Mouse (Mus musculus) heart, embryonic 11.5 days (tissue): ENCODE results near the gene Trim43a. TPM values are rescaled to one million over a fixed set of nuclear protein-coding genes. Genes with fewer than 3 reads are reported as not detected.
A peak's percentile ranks its signal among the peaks of the same experiment; 100 is the strongest.
"Not testable (repeated sequence)": the region's sequence is repeated elsewhere in the genome, so short reads cannot be mapped to it uniquely, and the experiment has no call there.

ENCODE experiments used
- ATAC-seq: fragments of 200-750 bp; cut with Nextera tagmentation; replicated peaks from 2 replicates; pipeline ENCODE4 v1.8.0; 2017; ENCODE audit warnings: moderate library complexity; ENCODE audit not compliant: insufficient number of reproducible peaks, low FRiP score, low TSS enrichment
- H3K27ac ChIP-seq: fragments of 300-500 bp; sonication (generic); 2 replicates; pipeline ENCODE4 v1.5.1; 2014; ENCODE audit warnings: mild to moderate bottlenecking, low read depth, low read length
- H3K27me3 ChIP-seq: fragments of 300-500 bp; sonication (generic); 2 replicates; pipeline ENCODE4 v1.6.1; 2014; ENCODE audit warnings: mild to moderate bottlenecking, low read length, mixed read lengths; ENCODE audit not compliant: control insufficient read depth, insufficient read depth
- H3K36me3 ChIP-seq: fragments of 300-500 bp; sonication (generic); 2 replicates; pipeline ENCODE4 v1.6.1; 2014; ENCODE audit warnings: mild to moderate bottlenecking, low read length, moderate library complexity, mixed read lengths; ENCODE audit not compliant: control insufficient read depth, insufficient read depth
- H3K4me1 ChIP-seq: fragments of 300-500 bp; sonication (generic); 2 replicates; pipeline ENCODE4 v1.6.1; 2014; ENCODE audit warnings: low read length; ENCODE audit not compliant: control insufficient read depth, insufficient read depth
- H3K4me2 ChIP-seq: fragments of 300-500 bp; sonication (generic); 2 replicates; pipeline ENCODE4 v1.6.1; 2014; ENCODE audit warnings: mild to moderate bottlenecking, moderate library complexity
- H3K4me3 ChIP-seq: fragments of 300-500 bp; sonication (generic); 2 replicates; pipeline ENCODE4 v1.5.1; 2014; ENCODE audit warnings: low read depth, low read length
- H3K9ac ChIP-seq: fragments of 300-500 bp; sonication (generic); 2 replicates; pipeline ENCODE4 v1.6.1; 2014; ENCODE audit warnings: mild to moderate bottlenecking, low read depth, low read length, moderate library complexity
- H3K9me3 ChIP-seq: fragments of 300-500 bp; sonication (generic); replicated peaks from 2 replicates; pipeline ENCODE4 v1.6.1; 2016; ENCODE audit warnings: low read length; ENCODE audit not compliant: control insufficient read depth
- WGBS: fragments of 180-500 bp; shearing (Covaris S2); extraction: QIAGEN DNeasy Blood & Tissue Kit; methylation state at CpG from one replicate; pipeline ENCODE4 v1.1.7; 2014; ENCODE audit not compliant: insufficient replicate concordance; 5-methylcytosine and 5-hydroxymethylcytosine counted together
- polyA plus RNA-seq: library from polyadenylated mRNA; unstranded; fragments of >200 nt; fragmentation: Nextera tagmentation; extraction: Ambion mirVana; gene quantifications from 2 replicates; pipeline ENCODE4 v1.2.1, GENCODE M21; 2014

Gene Trim43a
- polyA plus RNA-seq, 1 experiment from 2014 or later: 0.26 TPM

DNA sequence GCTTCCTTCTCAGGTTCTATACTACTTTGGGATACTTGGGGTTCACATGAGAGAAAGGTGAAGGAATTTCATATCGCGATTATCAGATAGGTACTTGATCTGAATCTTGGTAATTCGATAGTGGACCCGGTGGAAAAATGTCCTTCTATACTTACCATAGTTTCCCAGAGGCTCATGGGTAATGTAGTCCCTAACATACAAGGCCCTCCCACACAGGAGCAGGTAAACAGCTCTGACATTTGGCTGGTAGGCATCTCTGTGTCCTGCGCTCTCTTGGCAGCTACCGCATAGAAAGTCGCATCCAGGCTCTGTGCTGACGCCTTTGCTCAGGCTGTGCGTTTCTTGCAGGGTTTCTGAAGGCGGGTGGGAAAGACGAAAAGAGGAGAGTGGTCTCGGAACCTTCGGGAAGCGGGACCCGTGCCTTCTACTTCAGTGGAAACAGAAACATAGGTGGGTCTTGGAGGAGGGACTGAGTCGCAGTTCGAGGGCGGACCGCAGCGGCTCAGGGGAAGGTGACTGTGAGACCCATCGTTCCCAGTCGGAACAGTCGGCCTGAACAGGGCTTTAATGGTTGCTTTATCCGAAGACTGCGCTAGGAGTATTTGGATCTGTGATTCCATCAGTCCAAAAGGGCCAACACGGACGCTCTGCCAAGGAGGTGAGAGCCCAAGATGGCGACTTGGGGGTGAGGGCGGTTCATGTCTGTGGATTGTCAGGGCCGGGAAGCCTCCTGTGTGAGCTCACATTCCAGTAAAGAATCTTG, 32.7 kb upstream of the Trim43a start, which contains the start of gene Zfp949:
Gene Zfp949 (plus strand): TSS at position 170 of the 763 bp plus-strand sequence.
- H3K9me3 ChIP-seq: no peaks in the 10 kb centered on the region
- H3K4me1 ChIP-seq: no peaks in the 10 kb centered on the region
- H3K4me2 ChIP-seq: peak within 1 kb of the TSS; percentile 61
- under 1% methylated on average over 30 of the region's 30 CpGs for WGBS
- no peaks in the 10 kb centered on the region for H3K27me3 ChIP-seq
- peak within 1 kb of the TSS; percentile 75 for H3K9ac ChIP-seq
- ATAC-seq: peak; percentile 90
- H3K4me3 ChIP-seq: peak within 1 kb of the TSS; percentile 64
- H3K36me3 ChIP-seq: no peaks in the 10 kb centered on the region
- peak within 1 kb of the TSS; percentile 47 for H3K27ac ChIP-seq

DNA sequence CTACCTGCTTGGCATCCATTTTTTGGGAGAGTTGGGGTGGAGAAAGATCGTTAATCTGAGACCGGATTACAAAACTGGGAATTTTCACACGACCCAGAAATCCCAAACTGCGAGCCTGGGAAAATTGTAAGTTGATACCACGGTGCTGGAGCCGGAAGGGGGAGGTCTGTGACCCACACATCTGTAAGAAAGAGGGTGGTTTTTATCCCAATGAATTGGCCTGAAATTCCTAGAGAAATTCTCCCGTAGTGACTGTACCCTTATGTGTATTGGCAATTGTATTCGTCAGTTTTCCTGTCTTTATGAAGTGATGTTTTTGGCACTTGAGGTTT, 32.1 kb upstream of the Trim43a start:
- Histone ChIP-seq H3K27me3 (no peaks in the 10 kb centered on the region), H3K4me3 (peak overlapping the region; percentile 64), H3K9ac (peak overlapping the region; percentile 75), H3K36me3 (no peaks in the 10 kb centered on the region), H3K27ac (no peak overlapping the region), H3K9me3 (no peaks in the 10 kb centered on the region), H3K4me2 (peak overlapping the region; percentile 61), H3K4me1 (no peaks in the 10 kb centered on the region)
- ATAC-seq: 0 out of 2 replicates have a peak, but pooled peaks have one; percentile 5
- WGBS: 4% methylated on average over 8 of the region's 8 CpGs

DNA sequence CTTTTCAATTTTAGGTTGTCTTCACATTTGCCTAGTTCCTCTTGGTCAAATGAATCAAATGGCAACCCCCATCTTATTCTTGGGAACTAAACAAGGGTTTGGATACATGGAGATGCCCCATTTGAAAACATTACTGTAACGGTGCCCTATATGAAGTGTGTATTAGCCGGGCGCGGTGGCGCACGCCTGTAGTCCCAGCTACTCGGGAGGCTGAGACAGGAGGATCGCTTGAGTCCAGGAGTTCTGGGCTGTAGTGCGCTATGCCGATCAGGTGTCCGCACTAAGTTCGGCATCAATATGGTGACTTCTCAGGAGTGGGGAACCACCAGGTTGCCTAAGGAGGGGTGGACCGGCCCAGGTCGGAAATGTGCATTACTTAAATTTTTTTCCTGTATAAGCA, 27.6 kb upstream of the Trim43a start:
- Histone ChIP-seq H3K9me3 (no peaks in the 10 kb centered on the region), H3K27me3 (no peaks in the 10 kb centered on the region), H3K9ac (no peak overlapping the region), H3K4me3 (no peak overlapping the region), H3K4me2 (no peak overlapping the region), H3K36me3 (0 out of 2 replicates have a peak, but pooled peaks cover 2% of the 10 kb centered on the region), H3K27ac (no peak overlapping the region), H3K4me1 (no peaks in the 10 kb centered on the region)
- no peak for ATAC-seq
- WGBS: 95% methylated on average over 14 of the region's 14 CpGs

DNA sequence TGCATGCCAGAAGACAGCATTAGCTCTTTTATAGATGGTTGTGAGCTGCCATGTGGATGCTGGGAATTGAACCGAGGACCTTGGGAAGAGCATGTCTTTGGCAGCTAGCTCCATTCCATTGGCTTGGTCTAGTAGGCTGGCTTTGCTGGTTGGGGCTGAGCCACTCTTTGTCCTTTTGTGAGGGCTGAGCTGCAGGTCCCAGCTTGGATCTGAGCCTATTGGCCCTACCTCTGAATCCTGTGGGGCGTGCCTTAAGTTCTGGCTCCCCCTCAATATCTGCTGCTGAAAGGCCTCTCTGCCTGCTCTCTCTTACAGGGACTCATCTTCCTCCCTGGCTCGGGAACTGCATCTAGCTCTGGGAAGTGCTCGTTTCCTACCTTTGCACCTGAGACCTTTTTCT, 22.5 kb upstream of the Trim43a start:
- no peak for ATAC-seq
- WGBS: 78% methylated on average over 4 of the region's 4 CpGs
- Histone ChIP-seq H3K4me1 (no peaks in the 10 kb centered on the region), H3K36me3 (peaks cover 6% of the 10 kb centered on the region), H3K27ac (no peak overlapping the region), H3K27me3 (no peaks in the 10 kb centered on the region), H3K9me3 (no peaks in the 10 kb centered on the region), H3K9ac (no peak overlapping the region), H3K4me2 (no peak overlapping the region), H3K4me3 (no peak overlapping the region)

DNA sequence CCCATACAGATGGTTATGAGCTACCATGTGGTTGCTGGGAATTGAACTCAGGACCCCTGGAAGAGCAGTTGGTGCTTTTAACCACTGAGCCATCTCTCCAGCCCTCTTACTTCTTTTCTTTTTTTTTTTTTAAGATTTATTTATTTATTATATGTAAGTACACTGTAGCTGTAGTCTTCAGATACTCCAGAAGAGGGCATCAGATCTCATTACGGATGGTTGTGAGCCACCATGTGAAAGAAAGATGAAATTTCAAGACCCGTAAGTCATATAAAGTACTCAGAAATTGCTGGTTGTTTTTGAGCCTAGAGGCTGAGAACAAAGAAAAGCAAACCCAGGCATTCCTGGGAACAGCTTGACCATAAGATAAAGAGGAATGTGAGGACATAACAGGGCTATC, 19.2 kb upstream of the Trim43a start:
- not testable (repeated sequence) for H3K9ac ChIP-seq, H3K9me3 ChIP-seq, H3K27me3 ChIP-seq, H3K4me2 ChIP-seq, ATAC-seq, H3K36me3 ChIP-seq, H3K4me1 ChIP-seq, H3K4me3 ChIP-seq, H3K27ac ChIP-seq
- WGBS: 90% methylated on average over 2 of the region's 2 CpGs

DNA sequence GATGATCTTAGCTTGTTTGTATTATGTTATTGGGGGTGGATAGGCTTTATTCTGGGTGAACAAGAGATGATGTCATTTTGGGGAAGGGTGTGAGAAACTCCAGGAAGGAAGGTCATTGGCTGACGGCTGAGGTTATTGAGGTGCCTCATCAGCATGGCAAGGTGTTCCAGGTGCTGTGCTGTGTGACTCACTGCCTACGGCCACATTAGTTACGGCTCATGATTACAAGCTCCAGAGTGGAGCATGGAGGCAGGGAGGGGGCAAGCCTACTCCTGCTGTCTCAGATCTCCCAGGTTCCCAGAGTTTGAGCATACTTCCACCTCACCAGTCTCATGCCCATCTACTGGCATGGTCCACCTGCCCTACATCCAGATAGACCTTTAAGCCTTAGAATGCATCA, 10.2 kb upstream of the Trim43a start:
- not testable (repeated sequence) for H3K27ac ChIP-seq, ATAC-seq, H3K4me1 ChIP-seq, H3K4me2 ChIP-seq, H3K27me3 ChIP-seq, H3K4me3 ChIP-seq, H3K9ac ChIP-seq
- H3K9me3 ChIP-seq: peaks cover 18% of the 10 kb centered on the region
- H3K36me3 ChIP-seq: peaks cover 36% of the 10 kb centered on the region
- 94% methylated on average over 3 of the region's 3 CpGs for WGBS

DNA sequence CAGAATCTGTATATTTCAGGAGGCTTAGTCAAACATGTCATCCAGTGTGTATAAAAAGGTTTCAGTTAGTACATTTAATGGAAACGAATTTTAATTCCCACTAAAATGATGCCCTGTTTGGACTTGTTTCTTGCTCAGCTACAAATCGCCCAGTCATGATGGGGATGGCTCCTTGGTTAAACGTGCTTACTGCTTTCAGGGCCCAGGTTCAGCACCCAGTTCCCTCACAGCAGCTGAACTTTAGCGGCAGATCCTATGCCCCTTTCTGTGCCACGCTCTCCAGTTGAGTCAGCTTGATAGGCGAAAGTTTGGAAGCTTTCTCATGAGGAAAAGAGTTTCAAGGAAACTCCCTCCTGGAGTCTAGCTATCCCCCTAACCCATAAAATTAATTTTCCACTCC, 13.0 kb downstream of the Trim43a start:
- 71% methylated on average over 6 of the region's 6 CpGs for WGBS
- not testable (repeated sequence) for H3K36me3 ChIP-seq, H3K9me3 ChIP-seq, H3K27me3 ChIP-seq, H3K4me3 ChIP-seq, ATAC-seq, H3K27ac ChIP-seq, H3K9ac ChIP-seq, H3K4me2 ChIP-seq, H3K4me1 ChIP-seq

DNA sequence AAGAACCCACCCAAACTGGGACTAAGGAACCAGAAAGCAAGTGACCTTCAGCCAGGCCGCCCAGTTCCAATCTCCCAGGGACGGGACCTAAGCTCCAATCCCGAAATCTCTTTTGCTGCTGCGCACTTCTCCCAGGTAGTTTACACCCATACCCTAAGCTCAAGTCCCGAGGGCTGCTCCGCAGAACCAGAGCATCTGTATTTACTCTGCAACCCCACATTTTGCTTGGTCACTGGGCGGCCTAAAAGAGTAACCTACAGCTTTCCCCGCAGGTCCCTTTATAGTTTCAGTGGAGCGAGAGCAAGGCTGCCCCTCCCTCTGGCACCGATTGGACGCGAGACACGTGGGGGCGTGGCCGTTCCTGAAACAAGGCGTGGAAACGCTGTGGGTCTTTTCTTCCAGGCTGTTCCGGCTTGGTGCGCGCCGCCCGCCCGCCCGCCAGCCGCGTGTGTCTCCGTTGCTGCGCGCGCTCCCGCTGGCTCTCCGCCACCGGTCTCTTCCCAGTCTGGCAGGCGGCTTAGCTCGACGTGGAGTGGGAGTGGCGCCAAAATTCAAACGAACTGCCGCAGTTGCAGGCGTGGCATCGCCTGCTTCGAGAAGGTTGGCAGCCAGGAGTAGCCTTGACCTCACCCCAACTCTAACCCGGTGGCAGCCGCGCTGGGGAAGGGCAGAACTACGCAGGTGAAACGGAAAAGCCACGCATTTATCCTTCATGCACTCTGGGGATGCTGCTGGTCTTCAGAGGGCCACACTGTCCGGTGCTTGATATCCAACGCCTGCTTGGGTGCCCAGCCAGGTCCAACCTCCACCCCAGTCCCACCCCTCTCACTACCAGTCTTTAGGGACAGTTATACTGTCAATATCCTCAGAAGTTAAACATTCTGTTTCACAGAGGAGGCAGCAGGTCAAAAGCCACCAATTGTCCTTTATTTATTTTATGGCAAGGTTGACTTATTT, 18.8 kb downstream of the Trim43a start:
- peak overlapping the region; percentile 62 for H3K4me2 ChIP-seq
- 2% methylated on average over 48 of the region's 50 CpGs for WGBS
- not testable (repeated sequence) for H3K9me3 ChIP-seq, H3K27ac ChIP-seq, H3K27me3 ChIP-seq, H3K4me1 ChIP-seq, H3K36me3 ChIP-seq
- H3K9ac ChIP-seq: 0 out of 2 replicates have a peak overlapping the region, but pooled peaks have one; percentile 39
- peak; percentile 97 for ATAC-seq
- H3K4me3 ChIP-seq: peak overlapping the region; percentile 30
